Mouse (Mus musculus) cortical plate, adult 2 months (tissue): Measurements from ENCODE around the gene Gzmk.

Experiments used
- CTCF ChIP-seq: fragments of 200-500 bp; IDR thresholded peaks from 2 replicates; pipeline ENCODE4 v1.5.1; 2011; ENCODE audit warnings: mild to moderate bottlenecking, control low read depth, low read length; ENCODE audit not compliant: insufficient read depth; ENCODE audit errors: extremely low read depth
- POLR2A ChIP-seq: fragments of 200-500 bp; IDR thresholded peaks from 2 replicates; pipeline ENCODE4 v1.6.1; 2011; ENCODE audit warnings: mild to moderate bottlenecking, low read length, control low read depth; ENCODE audit not compliant: insufficient read depth; ENCODE audit errors: extremely low read depth

- TF ChIP-seq POLR2A, result no peak
- no peak for TF ChIP-seq CTCF
Observed at GRCm38 (mm10) chr13:113201631-113202030, 24.1 kb downstream of the Gzmk start.
